Mouse (Mus musculus) heart, postnatal 4 days (tissue): ENCODE measurements around the gene Ldoc1. TPM values are rescaled to one million over a fixed set of nuclear protein-coding genes. Genes with fewer than 3 reads are reported as not detected.

ENCODE experiments used
- DNase-seq: peaks from one replicate; pipeline ENCODE4 v3.0.0; 2021
- total RNA-seq, 2 experiments: library from RNA; stranded (reverse); gene quantifications; 2 replicates each; pipeline ENCODE4 v1.2.3; 2021

The Ldoc1 gene
- under 1 TPM in 1 of 2 experiments, not detected in 1; 0.77 TPM for total RNA-seq

GRCm38 (mm10) chrX:61709302-61710033 is at the start of gene Ldoc1:
Gene Ldoc1, plus strand, starts transcription at chrX:61709497.
- DNase-seq: no peak

GRCm38 (mm10) chrX:61710131-61710530 is 834 bp downstream of the Ldoc1 start:
- no peak for DNase-seq

- DNase-seq: no peak
These were observed 13.2 kb downstream of the Ldoc1 start for GRCm38 (mm10) chrX:61722281-61723028.

GRCm38 (mm10) chrX:61723029-61723980 is 14.0 kb downstream of the Ldoc1 start:
- no peak for DNase-seq

GRCm38 (mm10) chrX:61727516-61728310 is 18.4 kb downstream of the Ldoc1 start:
- DNase-seq: no peak
